Comparison of ENCODE assay signal across 24 mouse cellular contexts in the genomic region with DNA sequence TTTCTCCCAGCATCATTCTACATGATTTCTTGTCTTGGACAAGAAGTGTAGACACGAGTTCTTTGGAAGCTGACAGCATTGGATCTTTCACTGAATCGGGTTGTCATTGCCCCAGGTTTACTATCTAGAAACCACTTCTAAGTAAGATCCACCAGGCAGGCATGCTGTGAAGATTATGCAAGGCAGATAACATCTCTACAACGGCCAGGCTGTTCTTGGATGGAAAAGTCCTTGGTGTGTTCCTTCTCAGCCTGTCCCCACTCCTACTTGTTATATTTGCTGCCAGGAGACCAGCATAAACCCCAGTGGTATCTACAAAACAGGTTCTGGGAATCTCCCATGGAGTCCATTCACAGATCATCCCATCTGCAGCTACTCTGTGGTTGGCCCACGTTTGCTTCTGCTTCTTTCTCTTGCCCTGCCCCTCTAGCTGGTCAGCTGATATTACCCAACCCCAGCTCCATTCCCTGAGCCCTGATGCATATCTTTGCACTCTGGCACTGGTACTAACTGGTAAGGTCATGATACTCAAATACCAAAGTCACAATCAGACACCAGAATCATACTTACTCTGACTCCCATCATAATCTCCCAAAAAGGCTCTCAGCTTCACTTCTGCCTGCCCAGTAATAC. TPM values are rescaled to one million over a fixed set of nuclear protein-coding genes. Genes with fewer than 3 reads are reported as not detected.
"Had no signal": no experiment of that assay in that cellular context is flagged by ENCODE, and none has a peak within 500 bp of the region (broad histone marks: within the 10 kb centered on the region; RNA-seq: fewer than 3 reads in every experiment).

No protein-coding gene starts in this region.

- H3K4me2 ChIP-seq: kidney, embryonic 15.5 days; limb, embryonic 13.5 days; liver, embryonic 11.5 days; lung, embryonic 15.5 days; midbrain, embryonic 15.5 days had no signal

- H3K4me1 ChIP-seq: kidney, embryonic 15.5 days; limb, embryonic 13.5 days; lung, embryonic 15.5 days; midbrain, embryonic 10.5 days; midbrain, embryonic 15.5 days had no signal

- H3K36me3 ChIP-seq: kidney, embryonic 15.5 days; limb, embryonic 13.5 days; lung, embryonic 15.5 days; midbrain, embryonic 10.5 days; midbrain, embryonic 15.5 days had no signal

- DNase-seq: kidney, adult 18-20 months; kidney, postnatal 14 days; left cerebral cortex, postnatal 4 days; lung, postnatal 14 days; right cerebral cortex, adult 18-20 months; right cerebral cortex, postnatal 25 days; thymus, postnatal 36 days had no signal

- ATAC-seq: midbrain, embryonic 15.5 days had no signal

- H3K9ac ChIP-seq: kidney, embryonic 15.5 days; limb, embryonic 13.5 days; lung, embryonic 15.5 days; midbrain, embryonic 15.5 days had no signal

- H3K4me3 ChIP-seq: kidney, embryonic 15.5 days; limb, embryonic 13.5 days; lung, embryonic 15.5 days; midbrain, embryonic 10.5 days; midbrain, embryonic 15.5 days had no signal

- H3K27ac ChIP-seq: kidney, embryonic 15.5 days; limb, embryonic 13.5 days; lung, embryonic 15.5 days; macrophage; midbrain, embryonic 10.5 days; midbrain, embryonic 15.5 days had no signal

- H3K9me3 ChIP-seq: kidney, embryonic 15.5 days; limb, embryonic 13.5 days; lung, embryonic 15.5 days; midbrain, embryonic 10.5 days; midbrain, embryonic 15.5 days had no signal

- H3K27me3 ChIP-seq: kidney, embryonic 15.5 days; limb, embryonic 13.5 days; lung, embryonic 15.5 days; midbrain, embryonic 15.5 days had no signal

RNA-seq across cellular contexts. Expression of a gene that starts 3.4 kb away (rescaled TPM):
- total RNA-seq: layer of hippocampus, adult 8-10 months; layer of hippocampus, postnatal 14 days; left cerebral cortex, adult 18-20 months; left cerebral cortex, postnatal 10 days; left cerebral cortex, postnatal 4 days had no signal
- polyA plus RNA-seq: kidney, embryonic 15.5 days; large intestine, adult 2 months; limb, embryonic 13.5 days; liver, embryonic 11.5 days; liver, embryonic 16.5 days; lung, embryonic 15.5 days; macrophage; midbrain, embryonic 10.5 days; midbrain, embryonic 15.5 days; neural tube, embryonic 14.5 days; small intestine, adult 2 months; stomach, embryonic 16.5 days; thymus, postnatal 0 days had no signal
